Mouse (Mus musculus): ENCODE results near the gene Mlkl. TPM values are rescaled to one million over a fixed set of nuclear protein-coding genes. Genes with fewer than 3 reads are reported as not detected.
A peak's percentile ranks its signal among the peaks of the same experiment; 100 is the strongest.

The Mlkl gene
- total RNA-seq (2015; ENCODE audit: low replicate concordance) (15.1 and 20.5 TPM in 2 replicates), total RNA-seq (2017; ENCODE audit: low replicate concordance) (3.0 and 9.1 TPM in 2 replicates)

DNA sequence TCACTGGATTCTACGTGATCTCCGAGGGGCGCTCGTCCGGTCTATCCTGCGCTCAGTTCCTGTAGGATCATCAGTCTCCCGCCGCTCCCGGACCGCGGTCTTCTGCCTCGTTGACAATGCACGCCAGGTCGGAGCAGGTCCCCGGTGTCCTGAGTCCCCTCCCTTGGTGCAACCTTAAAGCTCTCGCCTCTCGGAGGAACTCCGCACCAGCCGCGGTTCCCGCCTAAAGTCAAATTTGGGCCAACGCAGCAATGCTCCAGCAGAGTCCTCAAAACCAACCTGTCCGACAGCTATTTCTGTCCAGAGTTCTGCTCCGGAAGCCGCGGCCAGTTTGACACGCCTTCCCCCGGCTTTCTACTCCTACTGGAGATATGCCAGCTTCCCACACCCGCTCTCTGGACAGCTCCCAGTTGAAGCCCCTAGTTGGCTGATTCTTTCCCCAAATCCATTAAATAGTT is at the start of gene Mlkl:
Gene Mlkl, minus strand, starts transcription at position 288 of the 458 bp plus-strand sequence.
- ATAC-seq (replicated peaks; ENCODE audit: low FRiP score, poor library complexity, severe bottlenecking): peak; percentile 81

DNA sequence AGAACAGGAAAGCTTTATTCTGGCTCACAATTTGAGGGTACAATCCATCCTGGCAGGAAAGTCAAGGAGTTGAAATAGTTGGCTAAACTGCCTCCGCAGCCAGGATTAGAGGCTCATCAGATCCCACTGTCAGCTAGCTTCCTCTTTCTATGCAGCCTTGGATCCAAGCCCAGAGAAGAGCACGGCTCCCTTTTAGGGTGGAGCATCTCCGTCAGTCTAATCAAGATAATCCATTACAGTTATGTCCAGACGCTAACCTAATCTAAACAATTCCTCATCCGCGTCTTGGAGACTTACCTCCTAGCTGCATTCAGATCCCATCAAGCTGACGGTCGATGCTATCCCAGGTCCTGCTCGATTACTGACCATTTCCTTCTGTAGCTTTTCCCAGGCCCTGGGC is 47.9 kb upstream of the Mlkl start:
- no peak for ATAC-seq (replicated peaks; ENCODE audit: low FRiP score, poor library complexity, severe bottlenecking)

DNA sequence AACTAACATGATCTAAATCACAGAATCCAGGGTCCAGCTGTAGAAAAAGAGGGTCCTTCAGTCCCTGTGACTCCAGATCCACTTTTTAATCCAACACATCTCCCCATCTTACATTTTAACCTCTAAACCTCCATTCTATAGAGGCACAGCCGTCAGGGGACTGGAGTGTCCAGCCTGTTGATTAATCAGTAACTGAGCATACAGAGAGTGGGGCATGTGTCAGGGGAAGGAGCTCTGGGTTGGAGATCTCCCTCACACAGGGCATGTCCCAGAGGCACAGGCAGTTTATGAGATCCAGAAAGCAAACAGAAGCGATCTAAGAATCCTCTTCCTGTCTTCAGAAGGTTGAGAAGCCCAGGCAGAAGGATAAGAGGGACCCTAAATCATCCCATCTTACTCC is 46.7 kb upstream of the Mlkl start:
- ATAC-seq (replicated peaks; ENCODE audit: low FRiP score, poor library complexity, severe bottlenecking): no peak

DNA sequence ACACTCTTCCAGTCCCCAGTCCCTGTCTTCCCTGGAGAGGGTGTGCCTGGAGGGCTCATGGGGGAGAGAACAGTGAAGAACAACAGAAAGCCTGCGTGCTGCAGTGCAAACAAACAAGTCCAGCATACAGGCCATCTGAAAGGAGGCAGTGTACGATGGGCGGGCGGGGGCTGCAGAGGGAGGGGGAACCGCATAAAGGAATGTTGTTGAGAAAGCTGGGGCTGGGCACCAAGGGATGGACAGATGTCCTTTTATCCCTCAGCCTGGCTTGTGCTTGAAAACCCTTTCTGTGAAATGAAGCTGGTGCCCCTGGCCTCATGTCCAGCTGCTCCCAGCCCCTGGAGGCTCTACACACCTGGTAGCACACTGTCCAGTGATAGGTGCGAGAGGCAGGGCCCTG is 37.2 kb upstream of the Mlkl start:
- ATAC-seq (replicated peaks; ENCODE audit: low FRiP score, poor library complexity, severe bottlenecking): no peak

DNA sequence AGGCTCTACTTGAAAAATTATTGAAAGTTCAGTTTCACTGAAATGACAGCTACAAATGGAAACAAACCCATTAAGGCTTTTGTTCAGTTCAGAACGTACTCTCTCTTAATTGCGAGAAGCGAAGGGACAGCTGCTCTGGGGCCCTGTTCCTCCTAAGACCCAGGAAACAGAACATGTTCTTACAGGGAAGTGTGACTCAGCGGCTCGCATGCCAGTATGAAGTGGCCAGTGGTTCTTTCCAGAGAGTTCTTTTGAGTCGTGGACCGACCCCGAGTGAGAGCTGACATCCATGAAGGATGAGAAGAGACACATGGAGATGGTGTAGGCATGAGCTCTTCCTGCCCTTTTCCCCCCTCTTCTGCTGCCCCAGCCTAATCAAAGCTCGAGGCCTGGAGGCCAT is 31.7 kb upstream of the Mlkl start:
- ATAC-seq (replicated peaks; ENCODE audit: low FRiP score, poor library complexity, severe bottlenecking): no peak

DNA sequence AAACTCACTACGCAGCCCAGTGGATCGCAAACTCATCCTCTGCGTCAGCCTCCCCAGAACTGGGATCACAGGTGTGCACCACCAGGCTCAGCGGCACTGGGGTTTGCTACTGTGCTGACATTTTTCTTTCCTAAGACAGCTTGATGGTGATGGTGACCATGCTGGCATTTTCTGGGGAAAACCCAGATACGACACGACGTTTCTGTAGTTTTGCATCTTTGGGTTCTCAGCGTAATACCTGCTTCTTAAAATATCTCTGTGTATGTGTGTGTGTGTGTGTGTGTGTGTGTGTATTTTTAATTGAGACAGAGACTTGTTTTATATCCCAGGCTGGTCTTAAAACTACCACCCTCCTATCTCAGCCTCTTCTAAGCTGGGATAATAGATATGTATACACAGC is 29.4 kb upstream of the Mlkl start:
- ATAC-seq (replicated peaks; ENCODE audit: low FRiP score, poor library complexity, severe bottlenecking): no peak

DNA sequence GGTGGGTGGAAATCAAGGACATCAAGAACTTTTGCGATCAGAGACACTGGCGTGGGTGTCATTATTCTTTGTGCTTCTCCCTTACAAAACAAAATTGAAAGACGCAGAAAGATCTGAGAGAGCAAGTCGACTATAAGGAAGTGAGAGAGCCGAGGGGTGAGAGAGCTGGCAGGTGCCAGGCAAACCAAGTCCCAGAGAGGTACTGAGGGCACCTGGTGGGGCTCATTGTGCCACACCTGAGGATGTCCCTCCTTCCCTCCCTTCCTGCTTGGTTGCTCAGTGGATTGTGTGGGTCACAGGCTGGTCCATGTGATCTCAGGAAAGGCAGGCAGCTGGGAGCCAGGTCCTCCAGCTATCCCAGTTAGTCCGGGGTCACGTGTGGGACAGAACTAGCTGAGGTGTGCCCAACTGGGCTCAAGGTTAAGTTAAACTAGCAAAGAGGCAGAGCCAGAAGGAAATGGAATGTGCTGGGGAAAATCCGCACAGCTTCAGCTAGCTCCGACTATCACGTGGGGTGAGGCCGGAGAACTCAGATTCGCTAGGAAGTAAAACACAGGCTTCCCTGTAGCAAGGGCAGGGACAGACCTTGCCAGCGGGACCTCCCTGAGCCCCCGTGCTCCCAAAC is 28.7 kb upstream of the Mlkl start:
- ATAC-seq (replicated peaks; ENCODE audit: low FRiP score, poor library complexity, severe bottlenecking): no peak

DNA sequence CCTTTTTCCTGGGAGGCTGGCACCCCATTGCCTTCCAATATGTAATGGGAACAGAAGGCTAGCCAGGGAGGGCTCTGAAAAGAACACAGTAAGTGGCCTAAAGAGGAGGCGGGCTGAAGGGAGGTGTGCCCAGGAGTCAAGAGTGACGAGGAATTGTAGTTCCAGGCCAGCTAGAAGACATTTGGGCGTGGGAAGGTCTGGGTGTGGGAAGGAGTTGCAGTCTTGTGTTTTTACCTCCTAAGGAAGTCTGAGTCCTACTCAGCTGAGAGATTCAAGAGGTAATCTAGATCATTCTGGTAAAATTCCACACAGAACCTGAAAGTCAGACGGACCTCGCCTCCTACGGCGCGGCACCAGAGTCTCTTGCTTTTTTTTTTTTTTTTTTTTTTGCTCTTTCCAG is 25.5 kb upstream of the Mlkl start:
- ATAC-seq (replicated peaks; ENCODE audit: low FRiP score, poor library complexity, severe bottlenecking): no peak

DNA sequence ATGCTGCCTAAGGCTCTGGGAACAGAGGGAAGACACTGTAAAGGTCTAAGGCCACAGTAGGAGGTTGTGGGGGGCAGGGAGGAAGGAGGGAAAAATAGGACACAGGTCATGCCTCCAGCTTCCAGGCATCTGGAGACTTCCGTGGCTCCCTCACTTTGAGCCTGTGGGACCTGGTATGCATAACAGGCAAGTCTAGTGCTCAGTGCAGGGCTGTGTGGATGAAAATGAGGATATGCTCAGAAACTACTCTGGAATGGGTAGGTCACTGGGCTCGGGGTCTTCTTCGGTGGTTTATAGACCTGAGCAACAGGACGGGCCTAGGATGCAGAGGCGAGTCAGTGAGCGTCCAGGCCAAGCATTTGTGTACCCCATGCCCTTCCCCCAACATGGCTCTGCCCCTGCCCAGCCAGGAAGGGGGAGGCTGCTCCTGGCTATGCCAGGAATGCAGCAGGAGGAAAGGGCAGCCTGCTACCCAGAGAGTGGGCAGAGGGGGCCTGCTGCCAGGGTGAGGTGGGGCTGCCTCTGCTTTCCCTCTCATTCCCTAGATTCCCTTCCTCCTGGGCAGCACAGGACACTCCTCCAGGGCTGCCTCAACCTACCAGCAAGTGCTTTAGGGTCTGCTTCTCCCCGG is 22.7 kb upstream of the Mlkl start:
- no peak for ATAC-seq (replicated peaks; ENCODE audit: low FRiP score, poor library complexity, severe bottlenecking)

DNA sequence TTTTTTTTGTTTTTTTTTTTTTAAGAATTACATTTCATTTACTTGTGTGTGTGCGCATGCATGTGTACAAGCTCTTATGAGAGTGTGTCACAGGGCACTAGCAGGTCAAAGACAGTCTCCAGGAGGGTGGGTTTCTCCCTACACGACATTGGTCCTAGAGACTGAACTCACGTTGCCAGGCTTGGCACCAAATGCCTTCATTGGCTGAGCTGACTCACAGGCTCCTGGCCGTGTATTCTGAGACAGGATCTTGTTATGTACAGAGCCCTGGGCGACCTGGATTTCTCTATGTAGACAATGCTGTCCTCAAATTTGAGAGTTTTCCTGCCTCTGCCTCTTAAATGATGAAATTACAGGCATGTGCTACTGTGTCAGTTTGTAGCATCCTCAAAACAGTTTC is 22.0 kb upstream of the Mlkl start:
- ATAC-seq (replicated peaks; ENCODE audit: low FRiP score, poor library complexity, severe bottlenecking): no peak

DNA sequence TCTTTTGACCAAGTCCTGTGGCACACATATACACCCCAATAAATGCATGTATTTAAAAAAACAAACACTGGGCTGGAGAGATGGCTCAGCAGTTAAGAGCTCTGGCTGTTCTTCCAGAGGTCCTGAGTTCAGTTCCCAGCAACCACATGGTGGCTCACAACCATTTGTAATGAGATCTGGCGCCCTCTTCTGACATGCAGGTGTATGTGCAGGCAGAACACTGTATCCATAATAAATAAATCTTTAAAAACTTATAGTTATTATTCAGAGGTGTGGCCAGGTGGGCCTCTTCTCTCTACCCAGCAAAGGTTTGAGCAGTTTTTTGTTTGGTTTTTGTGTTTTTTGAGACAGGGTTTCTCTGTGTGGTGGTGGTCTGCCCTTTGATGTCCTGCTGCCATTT is 20.9 kb upstream of the Mlkl start:
- ATAC-seq (replicated peaks; ENCODE audit: low FRiP score, poor library complexity, severe bottlenecking): no peak

DNA sequence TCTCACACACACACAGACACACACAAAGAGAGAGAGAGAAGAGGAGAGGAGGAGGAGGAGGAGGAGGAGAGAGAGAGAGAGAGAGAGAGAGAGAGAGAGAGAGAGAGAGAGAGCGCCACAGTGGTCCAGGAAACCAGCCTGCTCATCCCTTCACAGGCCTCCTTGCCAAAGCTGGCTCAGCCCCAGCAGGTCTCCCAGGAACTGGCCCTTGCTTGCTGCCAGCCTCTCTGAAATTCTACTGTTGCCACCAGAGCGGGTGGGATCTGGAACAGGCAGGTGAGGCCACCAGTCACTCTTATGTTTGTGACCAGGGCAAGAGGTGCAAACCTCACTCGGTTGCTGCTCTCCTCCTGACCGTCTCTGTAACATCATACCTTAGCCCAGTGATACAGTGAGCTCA is 19.5 kb upstream of the Mlkl start:
- ATAC-seq (replicated peaks; ENCODE audit: low FRiP score, poor library complexity, severe bottlenecking): no peak

DNA sequence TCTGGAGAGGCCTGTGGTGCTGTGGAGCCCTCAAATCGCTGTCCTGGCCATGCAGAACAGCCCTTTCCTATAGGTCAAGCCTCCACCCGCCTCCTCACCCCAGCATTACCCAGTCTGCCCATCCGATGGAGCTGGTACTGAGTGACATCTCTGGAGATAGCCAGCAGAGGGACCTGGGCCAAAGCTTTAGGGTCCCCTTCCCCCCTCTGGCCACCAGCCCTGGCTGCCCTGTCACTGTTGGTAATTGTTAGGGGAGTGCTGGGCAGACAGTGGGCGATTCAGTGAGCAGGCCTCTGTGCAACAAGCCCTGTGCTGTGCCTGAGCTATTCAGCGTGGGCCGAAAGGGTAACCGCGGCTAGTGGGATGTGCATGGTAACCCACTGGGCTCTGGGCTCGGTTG is 15.5 kb upstream of the Mlkl start:
- ATAC-seq (replicated peaks; ENCODE audit: low FRiP score, poor library complexity, severe bottlenecking): no peak

DNA sequence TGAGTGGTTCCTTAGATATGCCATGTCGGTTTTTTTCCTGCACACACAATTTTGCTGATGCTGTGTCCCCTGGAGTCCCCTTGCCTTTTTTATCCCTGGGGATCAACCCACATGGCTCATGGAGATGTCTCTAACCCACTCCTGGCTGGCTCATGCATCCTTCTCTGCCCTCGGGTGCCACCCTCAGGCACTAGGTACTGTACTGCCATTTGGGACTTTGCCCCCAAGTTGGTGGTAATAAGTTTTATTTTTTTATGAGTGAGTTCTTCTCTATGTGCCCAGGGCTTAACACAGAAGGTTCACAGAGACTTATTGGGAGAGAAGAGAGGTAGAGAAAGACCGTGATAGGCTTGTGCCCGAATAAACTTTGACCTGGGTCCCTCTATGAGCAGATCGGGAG is 14.3 kb upstream of the Mlkl start:
- ATAC-seq (replicated peaks; ENCODE audit: low FRiP score, poor library complexity, severe bottlenecking): no peak

DNA sequence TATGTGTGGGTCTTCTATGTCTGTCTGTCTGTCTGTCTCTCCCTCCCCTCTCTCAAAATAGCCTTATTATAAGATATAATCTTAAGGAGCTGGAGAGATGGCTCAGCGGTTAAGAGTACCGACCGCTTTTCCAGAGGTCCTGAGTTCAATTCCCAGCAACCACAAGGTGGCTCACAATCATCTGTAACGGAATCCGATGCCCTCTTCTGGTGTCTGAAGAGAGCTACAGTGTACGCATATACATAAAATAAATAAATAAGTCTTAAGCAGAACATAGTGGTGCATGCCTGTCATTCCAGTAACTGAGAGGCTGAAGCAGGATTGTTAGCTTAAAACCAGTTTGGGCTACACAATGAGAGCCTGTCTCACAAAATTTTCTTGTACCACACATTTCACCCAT is 12.6 kb upstream of the Mlkl start:
- ATAC-seq (replicated peaks; ENCODE audit: low FRiP score, poor library complexity, severe bottlenecking): no peak

DNA sequence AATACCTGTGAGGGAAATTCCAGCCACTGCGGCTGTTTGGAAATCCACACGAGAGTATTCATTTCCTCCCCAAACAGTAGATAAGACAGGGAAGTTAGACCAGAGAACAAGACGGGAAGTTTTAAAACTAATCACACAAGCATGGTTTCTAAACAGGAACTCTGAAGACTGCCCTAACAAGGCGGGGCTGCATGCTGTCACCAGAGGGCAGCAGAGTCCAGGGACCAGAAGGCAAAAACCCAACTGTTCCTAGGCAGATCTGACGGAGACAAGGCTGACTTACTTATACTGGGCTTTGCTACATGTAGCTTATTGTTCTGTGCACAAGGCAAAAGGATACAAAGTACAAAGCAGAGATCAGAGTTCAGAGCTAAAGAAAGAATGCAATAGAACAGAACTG is 5.2 kb upstream of the Mlkl start:
- peak; percentile 77 for ATAC-seq (replicated peaks; ENCODE audit: low FRiP score, poor library complexity, severe bottlenecking)

DNA sequence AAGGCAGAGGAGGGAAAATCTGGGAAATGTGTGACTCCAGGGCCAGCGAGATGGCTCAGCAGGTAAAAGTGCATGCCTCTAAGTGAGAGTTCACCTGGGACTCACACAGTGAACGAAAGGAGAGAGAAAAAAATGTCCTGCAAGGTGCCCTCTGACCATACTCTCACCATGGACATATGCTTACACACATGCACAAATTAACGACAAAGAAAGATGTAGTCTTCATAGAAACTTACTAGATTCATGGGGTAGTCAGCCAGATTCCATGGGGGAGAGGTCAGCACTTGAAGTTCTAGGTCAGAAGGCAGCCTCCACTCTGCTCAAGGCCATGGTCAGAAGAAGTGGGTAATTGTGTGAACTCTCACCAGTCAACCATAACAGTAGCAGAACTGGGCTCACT is 2.2 kb upstream of the Mlkl start:
- no peak for ATAC-seq (replicated peaks; ENCODE audit: low FRiP score, poor library complexity, severe bottlenecking)

DNA sequence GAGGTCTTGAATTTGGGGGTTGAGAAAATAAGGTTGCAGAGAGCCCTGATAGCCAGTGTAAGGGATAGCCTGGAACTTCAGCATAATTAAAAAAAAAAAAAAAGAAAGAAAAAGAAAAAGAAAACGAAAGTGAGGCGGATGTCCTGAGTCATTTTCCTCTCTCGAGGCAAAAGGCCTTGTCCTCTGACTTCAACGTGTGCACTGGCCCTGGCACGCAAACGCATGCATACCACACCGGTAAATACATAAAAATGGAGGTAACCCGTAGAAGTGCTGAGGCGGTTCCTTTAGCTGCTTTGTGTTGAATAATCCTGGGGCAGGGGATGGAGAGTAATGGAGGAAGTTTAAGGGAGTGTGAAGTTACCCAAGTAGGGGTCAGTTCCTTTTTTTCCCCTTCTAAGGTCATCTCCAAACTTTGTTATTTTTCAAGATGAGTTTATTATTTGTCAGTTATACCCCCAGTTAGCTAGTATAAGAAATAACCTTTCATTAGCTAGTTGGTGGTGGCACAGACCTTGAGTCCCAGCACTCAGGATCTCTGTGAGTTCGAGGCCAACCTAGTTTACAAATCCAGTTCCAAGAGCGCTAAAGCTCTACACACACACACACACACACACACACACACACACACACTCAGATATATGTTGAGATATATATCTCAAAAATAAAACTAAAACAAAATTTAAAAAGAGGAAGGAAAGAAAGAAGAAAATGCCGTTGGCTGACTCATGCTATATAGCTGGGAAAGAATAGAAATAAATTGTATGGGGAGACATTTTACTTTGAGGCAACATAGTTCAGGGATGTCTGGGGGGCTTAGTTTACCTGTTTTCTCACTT is 612 bp upstream of the Mlkl start:
- no peak for ATAC-seq (replicated peaks; ENCODE audit: low FRiP score, poor library complexity, severe bottlenecking)

DNA sequence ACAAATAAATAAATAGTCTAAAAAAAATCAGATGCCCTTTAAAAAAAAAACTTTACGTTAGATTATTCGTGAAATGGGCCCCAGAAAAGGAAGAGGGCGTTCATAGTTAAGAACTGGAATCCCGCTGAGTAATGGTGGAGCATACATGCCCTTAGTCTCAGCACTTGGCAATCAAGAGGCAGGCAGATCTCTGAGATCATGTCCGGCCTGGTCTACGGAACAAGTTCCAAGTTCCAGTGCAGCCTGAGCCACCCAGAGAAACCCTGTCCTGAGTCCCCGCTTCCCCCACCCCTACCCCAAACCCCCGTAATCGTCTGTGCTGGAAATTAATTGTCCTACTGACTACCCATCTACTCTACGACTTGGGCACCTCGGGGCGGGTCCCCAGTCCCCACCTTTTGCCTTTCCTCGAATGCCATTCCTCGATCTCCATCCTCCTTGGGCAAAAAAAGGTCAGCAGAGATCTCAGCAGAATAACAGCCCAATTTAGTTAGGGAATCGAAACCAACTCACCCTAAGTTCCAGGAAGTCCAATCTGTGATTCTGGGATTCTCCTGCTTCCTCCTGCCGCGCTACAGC is 577 bp downstream of the Mlkl start:
- peak; percentile 52; the same call in 1 of the 2 replicates for ATAC-seq (replicated peaks; ENCODE audit: low FRiP score, poor library complexity, severe bottlenecking)

DNA sequence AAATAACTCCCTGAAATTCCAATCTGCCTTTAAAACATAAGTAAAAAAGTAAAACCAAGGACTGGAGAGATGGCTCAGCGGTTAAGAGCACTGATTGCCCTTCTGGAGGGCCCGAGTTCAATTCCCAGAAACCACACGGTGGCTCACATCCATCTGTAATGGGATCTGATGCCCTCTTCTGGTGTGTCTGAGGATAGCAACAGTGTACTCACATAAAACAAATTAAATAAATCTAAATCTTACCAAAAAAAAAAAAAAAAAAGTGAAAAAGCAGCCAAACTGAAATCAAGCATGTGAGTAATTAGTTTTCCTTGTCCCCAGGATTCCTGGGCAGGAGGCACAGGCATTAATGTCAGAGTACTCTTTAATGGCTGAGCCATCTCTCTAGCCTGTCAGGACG is 1.3 kb downstream of the Mlkl start:
- ATAC-seq (replicated peaks; ENCODE audit: low FRiP score, poor library complexity, severe bottlenecking): no peak
